Mouse (Mus musculus) ES-E14 (cell line): ENCODE data around the gene Dscam.

Experiments
- CHD2 ChIP-seq: IDR thresholded peaks from 2 replicates; pipeline ENCODE4 v1.6.1; 2014; ENCODE audit warnings: mild to moderate bottlenecking, low read depth, low read length, inconsistent platforms
- ZC3H11A ChIP-seq: IDR thresholded peaks from 2 replicates; pipeline ENCODE4 v1.6.1; 2012; ENCODE audit warnings: low read depth, mild to moderate bottlenecking, inconsistent platforms, low read length, borderline replicate concordance

DNA sequence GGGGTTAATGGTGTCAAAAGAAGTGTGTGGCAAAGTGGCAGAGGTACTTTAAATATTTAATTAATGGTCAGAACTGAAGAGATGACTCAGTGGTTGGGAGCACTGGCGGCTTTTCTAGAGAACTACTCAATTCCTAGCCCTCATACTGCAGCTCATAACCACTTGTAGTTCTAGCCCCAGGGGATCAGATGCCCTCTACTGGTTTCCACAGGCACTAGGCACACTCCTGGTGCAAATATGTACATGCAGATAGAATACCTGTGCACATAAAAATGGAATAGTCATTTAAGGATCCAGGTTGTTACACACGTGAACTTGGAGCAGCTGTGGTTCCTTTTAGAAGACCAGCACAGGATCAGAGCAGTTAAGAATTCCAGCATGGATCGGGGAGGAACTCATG, 509.5 kb downstream of the Dscam start:
- no peak for TF ChIP-seq ZC3H11A
- TF ChIP-seq CHD2: no peak
